Mouse (Mus musculus) neural tube, postnatal 0 days (tissue): ENCODE data around the gene Gcm2. TPM values are rescaled to one million over a fixed set of nuclear protein-coding genes. Genes with fewer than 3 reads are reported as not detected.

Source experiments
- polyA plus RNA-seq: library from polyadenylated mRNA; unstranded; fragments of >200 nt; fragmentation: Nextera tagmentation; extraction: Ambion mirVana; gene quantifications from 2 replicates; pipeline ENCODE4 v1.2.1, GENCODE M21; 2015

Gene Gcm2
- not detected in 2 replicates for polyA plus RNA-seq

GRCm38 (mm10) chr13:41110935-41111334 lies at the start of gene Gcm2:
Gene Gcm2, minus strand, starts transcription at chr13:41111035.

GRCm38 (mm10) chr13:41113940-41114339 lies 3.1 kb upstream of the Gcm2 start, which contains the start of gene Sycp2l:
Gene Sycp2l, plus strand, starts transcription at chr13:41114307.

GRCm38 (mm10) chr13:41079421-41079780 lies 31.4 kb downstream of the Gcm2 start, which contains the start of gene Mak:
Gene Mak, minus strand, starts transcription at chr13:41079706.

Other genes with a start within 250 kb of the Gcm2 start
- 47.3 and 48.0 TPM in 2 replicates for gene Pak1ip1, start 110.0 kb downstream of the Gcm2 start, polyA plus RNA-seq
- gene Tmem14c, start 94.7 kb downstream of the Gcm2 start, polyA plus RNA-seq, result 151 and 160 TPM in 2 replicates
- gene Mak, start 31.3 kb downstream of the Gcm2 start, polyA plus RNA-seq, result 1.2 and 1.4 TPM in 2 replicates
- 0.08 TPM in 1 of 2 replicates, not detected in the other for gene Sycp2l, start 3.3 kb upstream of the Gcm2 start, polyA plus RNA-seq
- 28.1 and 30.3 TPM in 2 replicates for gene Elovl2, start 109.4 kb upstream of the Gcm2 start, polyA plus RNA-seq
- gene Smim13, start 138.8 kb upstream of the Gcm2 start, polyA plus RNA-seq, result 31.0 and 32.6 TPM in 2 replicates
- gene Gm17364, start 162.9 kb upstream of the Gcm2 start, polyA plus RNA-seq, result not detected in 2 replicates